Mouse (Mus musculus) lung, postnatal 0 days (tissue): ENCODE measurements at regions not wholly inside any gene's neighbourhood (a gene's known extent, or its start where the extent isn't known, plus 50 kb on each side); places are given as distances from the start of the nearest gene placed in this dataset.

Source experiments
- ATAC-seq: fragments of 200-750 bp; cut with Nextera tagmentation; 2 replicates; pipeline ENCODE4 v1.8.0; 2017; ENCODE audit warnings: moderate library complexity
- DNase-seq: peaks from one replicate; pipeline ENCODE4 v3.0.0-alpha.2; 2016; ENCODE audit warnings: low spot score
- H3K27ac ChIP-seq: fragments of 300-500 bp; sonication (generic); 2 replicates; pipeline ENCODE4 v1.5.1; 2014; ENCODE audit warnings: antibody characterized with exemption, mild to moderate bottlenecking, low read length, mixed read lengths
- H3K27me3 ChIP-seq: fragments of 300-500 bp; sonication (generic); replicated peaks from 2 replicates; pipeline ENCODE4 v1.6.1; 2014; ENCODE audit warnings: low read length, mixed read lengths; ENCODE audit not compliant: insufficient read depth
- H3K36me3 ChIP-seq: fragments of 300-500 bp; sonication (generic); 2 replicates; pipeline ENCODE4 v1.6.1; 2014; ENCODE audit warnings: low read length, mixed read lengths; ENCODE audit not compliant: insufficient read depth
- H3K4me1 ChIP-seq: fragments of 300-500 bp; sonication (generic); 2 replicates; pipeline ENCODE4 v1.6.1; 2014; ENCODE audit warnings: antibody characterized with exemption, low read depth, low read length, mixed read lengths; ENCODE audit not compliant: insufficient read depth
- H3K4me2 ChIP-seq: fragments of 300-500 bp; sonication (generic); replicated peaks from 2 replicates; pipeline ENCODE4 v1.6.1; 2014; ENCODE audit warnings: low read depth, mild to moderate bottlenecking, low read length, moderate library complexity, mixed read lengths
- H3K4me3 ChIP-seq: fragments of 300-500 bp; sonication (generic); 2 replicates; pipeline ENCODE4 v1.5.1; 2014; ENCODE audit warnings: low read depth, low read length
- H3K9ac ChIP-seq: fragments of 300-500 bp; sonication (generic); replicated peaks from 2 replicates; pipeline ENCODE4 v1.6.1; 2014; ENCODE audit warnings: low read depth, mild to moderate bottlenecking
- H3K9me3 ChIP-seq: fragments of 300-500 bp; sonication (generic); 2 replicates; pipeline ENCODE4 v1.6.1; 2016; ENCODE audit warnings: low read length, mixed read lengths
- CTCF ChIP-seq: IDR thresholded peaks from 2 replicates; pipeline ENCODE4 v1.5.1; 2016; ENCODE audit warnings: antibody characterized with exemption, mild to moderate bottlenecking
- EP300 ChIP-seq: IDR thresholded peaks from 2 replicates; pipeline ENCODE4 v1.6.1; 2016; ENCODE audit warnings: antibody characterized with exemption, mild to moderate bottlenecking, control low read depth
- WGBS: fragments of 180-500 bp; shearing (Covaris S2); extraction: QIAGEN DNeasy Blood & Tissue Kit; methylation state at CpG from one replicate; pipeline ENCODE4 v1.1.7; 2014; 5-methylcytosine and 5-hydroxymethylcytosine counted together

GRCm38 (mm10) chr14:24900501-24901179, 413.7 kb downstream of the Rps24 start:
- Histone ChIP-seq H3K4me3 (no peak overlapping the region), H3K27ac (no peak overlapping the region), H3K4me2 (no peak overlapping the region), H3K9ac (no peak overlapping the region), H3K4me1 (no peaks in the 10 kb centered on the region), H3K36me3 (no peaks in the 10 kb centered on the region), H3K9me3 (no peaks in the 10 kb centered on the region), H3K27me3 (no peaks in the 10 kb centered on the region)
- WGBS = 52% methylated on average over 13 of the region's 13 CpGs
- TF ChIP-seq CTCF = no peak
- no peak for TF ChIP-seq EP300
- no peak for ATAC-seq
- DNase-seq = peak; percentile 22

GRCm38 (mm10) chr14:24901726-24902125, 414.8 kb downstream of the Rps24 start:
- 56% methylated on average over 7 of the region's 7 CpGs for WGBS
- Histone ChIP-seq H3K4me1 (no peaks in the 10 kb centered on the region), H3K27ac (no peak overlapping the region), H3K9me3 (no peaks in the 10 kb centered on the region), H3K4me2 (no peak overlapping the region), H3K4me3 (no peak overlapping the region), H3K27me3 (no peaks in the 10 kb centered on the region), H3K9ac (no peak overlapping the region), H3K36me3 (no peaks in the 10 kb centered on the region)
- ATAC-seq = no peak
- TF ChIP-seq EP300 = no peak
- TF ChIP-seq CTCF = no peak
- no peak for DNase-seq

GRCm38 (mm10) chr14:24902870-24903269, 415.9 kb downstream of the Rps24 start:
- H3K4me3 ChIP-seq = no peak overlapping the region
- WGBS = 13% methylated on average over 3 of the region's 4 CpGs
- peak; percentile 35 for TF ChIP-seq CTCF
- TF ChIP-seq EP300 = no peak
- H3K4me1 ChIP-seq = no peaks in the 10 kb centered on the region
- no peak overlapping the region for H3K27ac ChIP-seq
- no peaks in the 10 kb centered on the region for H3K27me3 ChIP-seq
- no peaks in the 10 kb centered on the region for H3K9me3 ChIP-seq
- H3K9ac ChIP-seq = no peak overlapping the region
- H3K36me3 ChIP-seq = no peaks in the 10 kb centered on the region
- DNase-seq (peak; percentile 55), ATAC-seq (peak; percentile 75)
- H3K4me2 ChIP-seq = no peak overlapping the region

GRCm38 (mm10) chr14:24904712-24905111, 417.8 kb downstream of the Rps24 start:
- no peak for TF ChIP-seq EP300
- TF ChIP-seq CTCF = no peak
- Histone ChIP-seq H3K36me3 (no peaks in the 10 kb centered on the region), H3K9ac (no peak overlapping the region), H3K4me1 (no peaks in the 10 kb centered on the region), H3K4me3 (no peak overlapping the region), H3K9me3 (no peaks in the 10 kb centered on the region), H3K4me2 (no peak overlapping the region), H3K27me3 (no peaks in the 10 kb centered on the region), H3K27ac (no peak overlapping the region)
- WGBS = 88% methylated on average over 6 of the region's 6 CpGs
- DNase-seq (no peak), ATAC-seq (no peak)

- DNase-seq (no peak), ATAC-seq (no peak)
- Histone ChIP-seq H3K9me3 (no peaks in the 10 kb centered on the region), H3K4me2 (no peak overlapping the region), H3K9ac (no peak overlapping the region), H3K4me1 (no peaks in the 10 kb centered on the region), H3K36me3 (no peaks in the 10 kb centered on the region), H3K27me3 (no peaks in the 10 kb centered on the region), H3K27ac (no peak overlapping the region), H3K4me3 (no peak overlapping the region)
- TF ChIP-seq CTCF = no peak
- no peak for TF ChIP-seq EP300
- WGBS = 65% methylated on average over 7 of the region's 7 CpGs
Observed at GRCm38 (mm10) chr14:24906916-24907315, 420.0 kb downstream of the Rps24 start.

- Histone ChIP-seq H3K4me1 (no peaks in the 10 kb centered on the region), H3K4me2 (no peak overlapping the region), H3K36me3 (no peaks in the 10 kb centered on the region), H3K9me3 (no peaks in the 10 kb centered on the region), H3K9ac (no peak overlapping the region), H3K27ac (no peak overlapping the region), H3K4me3 (no peak overlapping the region), H3K27me3 (no peaks in the 10 kb centered on the region)
- DNase-seq = no peak
- no peak for TF ChIP-seq EP300
- TF ChIP-seq CTCF = no peak
- no peak for ATAC-seq
- WGBS = 77% methylated on average over 4 of the region's 4 CpGs
Observed at GRCm38 (mm10) chr14:24908377-24908776, 421.5 kb downstream of the Rps24 start.

GRCm38 (mm10) chr14:24911621-24912020, 424.7 kb downstream of the Rps24 start:
- Histone ChIP-seq H3K4me2 (no peak overlapping the region), H3K4me3 (no peak overlapping the region), H3K9me3 (no peaks in the 10 kb centered on the region), H3K4me1 (no peaks in the 10 kb centered on the region), H3K9ac (no peak overlapping the region), H3K27me3 (no peaks in the 10 kb centered on the region), H3K27ac (no peak overlapping the region), H3K36me3 (no peaks in the 10 kb centered on the region)
- WGBS = 52% methylated on average over 5 of the region's 6 CpGs
- ATAC-seq = no peak
- TF ChIP-seq CTCF (no peak), EP300 (no peak)
- DNase-seq = peak; percentile 6
